Mouse (Mus musculus) embryonic stem cell, embryonic (primary cell): ENCODE measurements around the gene Frk.
"Not testable (repeated sequence)": the region's sequence is repeated elsewhere in the genome, so short reads cannot be mapped to it uniquely, and the experiment has no call there.

ENCODE experiments used
- CTCF ChIA-PET, 4 experiments: fragments of 300-600 bp in 2 of 4; fragments of 350-600 bp in 2 of 4; sonication (Branson Sonifier 250); formaldehyde crosslinking; loops; one replicate each; lab custom pipeline; 2022; ENCODE audit warnings: inconsistent platforms in 2 of 4; lab: Charles Lee
- POLR2A ChIA-PET, 4 experiments: fragments of 300-600 bp in 2 of 4; fragments of 350-600 bp in 2 of 4; sonication (Branson Sonifier 250); formaldehyde crosslinking; loops; one replicate each; lab custom pipeline; 2022; ENCODE audit warnings: antibody characterized with exemption in 4 of 4, inconsistent platforms in 1 of 4; lab: Charles Lee

The Frk gene

GRCm38 (mm10) chr10:34483297-34484013, at the start of gene Frk:
Gene Frk, plus strand, starts transcription at chr10:34483399.
- POLR2A ChIA-PET, result interaction anchor here in 2 of 4 experiments (0.8 to 1.5 kb wide), 6 partner anchors 8 to 65 kb away, joined by 3 to 7 read pairs (median 4); partner anchors contain the start of gene Nt5dc1 (in 2 of the 2)

GRCm38 (mm10) chr10:34434191-34434590, 49.0 kb upstream of the Frk start:
- CTCF ChIA-PET, result not testable (repeated sequence)
- POLR2A ChIA-PET, result interaction anchor here in 2 of 4 experiments (2.6 to 3.8 kb wide), 2 partner anchors 16 kb away, joined by 10 to 11 read pairs; partner anchors contain the start of gene Nt5dc1 (in 2 of the 2)

More at GRCm38 (mm10) chr10:34483297-34484013, at the start of gene Frk:
- CTCF ChIA-PET, result interaction anchor here in 1 of 4 experiments (0.8 kb wide), 1 partner anchor 155 kb away, joined by 4 read pairs; no protein-coding TSS in a partner anchor

GRCm38 (mm10) chr10:34449469-34449868, 33.7 kb upstream of the Frk start:
- POLR2A ChIA-PET, result no interaction called here
- CTCF ChIA-PET, result no interaction called here

GRCm38 (mm10) chr10:34461451-34461850, 21.7 kb upstream of the Frk start:
- ChIA-PET CTCF (no interaction called here), POLR2A (no interaction called here)

GRCm38 (mm10) chr10:34464321-34464720, 18.9 kb upstream of the Frk start:
- ChIA-PET POLR2A (no interaction called here), CTCF (no interaction called here)

- ChIA-PET CTCF (no interaction called here), POLR2A (interaction anchor here in 1 of 4 experiments (0.7 kb wide), 1 partner anchor 46 kb away, joined by 3 read pairs; no protein-coding TSS in a partner anchor)
Observed at GRCm38 (mm10) chr10:34469037-34469436, 14.2 kb upstream of the Frk start.

GRCm38 (mm10) chr10:34479942-34480455, 3.2 kb upstream of the Frk start:
- POLR2A ChIA-PET, result no interaction called here
- CTCF ChIA-PET, result no interaction called here

GRCm38 (mm10) chr10:34484014-34484411, 814 bp downstream of the Frk start:
- CTCF ChIA-PET, result interaction anchor here in 2 of 4 experiments (0.6 to 0.8 kb wide), 2 partner anchors 154 to 544 kb away, joined by 4 read pairs; no protein-coding TSS in a partner anchor

GRCm38 (mm10) chr10:34485079-34485478, 1.9 kb downstream of the Frk start:
- ChIA-PET CTCF (interaction anchor here in 1 of 4 experiments (0.7 kb wide), 1 partner anchor 399 kb away, joined by 3 read pairs; no protein-coding TSS in a partner anchor), POLR2A (interaction anchor here in 1 of 4 experiments (0.7 kb wide), 1 partner anchor 484 kb away, joined by 3 read pairs; no protein-coding TSS in a partner anchor)

More at GRCm38 (mm10) chr10:34484014-34484411, 814 bp downstream of the Frk start:
- POLR2A ChIA-PET, result interaction anchor here in 2 of 4 experiments (0.8 to 1.5 kb wide), 6 partner anchors 8 to 66 kb away, joined by 3 to 7 read pairs (median 4); partner anchors contain the start of gene Nt5dc1 (in 2 of the 2)

- POLR2A ChIA-PET, result no interaction called here
- CTCF ChIA-PET, result no interaction called here
Observed at GRCm38 (mm10) chr10:34507807-34508206, 24.6 kb downstream of the Frk start.

GRCm38 (mm10) chr10:34508593-34508992, 25.4 kb downstream of the Frk start:
- ChIA-PET POLR2A (no interaction called here), CTCF (no interaction called here)

- POLR2A ChIA-PET, result no interaction called here
- CTCF ChIA-PET, result no interaction called here
Observed at GRCm38 (mm10) chr10:34509256-34509655, 26.1 kb downstream of the Frk start.

GRCm38 (mm10) chr10:34511192-34511591, 28.0 kb downstream of the Frk start:
- CTCF ChIA-PET, result no interaction called here
- POLR2A ChIA-PET, result no interaction called here

GRCm38 (mm10) chr10:34512551-34512950, 29.4 kb downstream of the Frk start:
- ChIA-PET POLR2A (interaction anchor here in 1 of 4 experiments (0.5 kb wide), 1 partner anchor 375 kb away, joined by 3 read pairs; no protein-coding TSS in a partner anchor), CTCF (no interaction called here)

GRCm38 (mm10) chr10:34525598-34525997, 42.4 kb downstream of the Frk start:
- POLR2A ChIA-PET, result no interaction called here

GRCm38 (mm10) chr10:34531766-34532165, 48.6 kb downstream of the Frk start:
- ChIA-PET POLR2A (interaction anchor here in 1 of 4 experiments (1.1 kb wide), 1 partner anchor 11 kb away, joined by 3 read pairs; no protein-coding TSS in a partner anchor), CTCF (no interaction called here)

More at GRCm38 (mm10) chr10:34525598-34525997, 42.4 kb downstream of the Frk start:
- CTCF ChIA-PET, result interaction anchor here in 1 of 4 experiments (0.7 kb wide), 1 partner anchor 300 kb away, joined by 3 read pairs; no protein-coding TSS in a partner anchor

- POLR2A ChIA-PET, result no interaction called here
- CTCF ChIA-PET, result no interaction called here
Observed at GRCm38 (mm10) chr10:34532507-34532906, 49.3 kb downstream of the Frk start.

GRCm38 (mm10) chr10:34540687-34541086, 57.5 kb downstream of the Frk start:
- CTCF ChIA-PET, result interaction anchor here in 1 of 4 experiments (0.5 kb wide), 1 partner anchor 160 kb away, joined by 3 read pairs; no protein-coding TSS in a partner anchor
- POLR2A ChIA-PET, result no interaction called here

GRCm38 (mm10) chr10:34541717-34542490, 58.7 kb downstream of the Frk start:
- CTCF ChIA-PET, result interaction anchor here in 1 of 4 experiments (0.6 kb wide), 1 partner anchor 75 kb away, joined by 3 read pairs; no protein-coding TSS in a partner anchor
- POLR2A ChIA-PET, result interaction anchor here in 1 of 4 experiments (0.5 to 0.6 kb wide), 2 partner anchors 41 to 54 kb away, joined by 3 read pairs; no protein-coding TSS in a partner anchor
